Mouse (Mus musculus) C2C12 (cell line): ENCODE measurements around the gene Ccdc126.

ENCODE experiments used
- CTCF ChIP-seq: IDR thresholded peaks from one replicate; pipeline ENCODE4 v1.5.1; 2011; ENCODE audit not compliant: control insufficient read depth, insufficient read depth, insufficient read length
- FOSL1 ChIP-seq: IDR thresholded peaks from one replicate; pipeline ENCODE4 v1.8.0; 2011; ENCODE audit warnings: mild to moderate bottlenecking, low read length; ENCODE audit not compliant: poor library complexity, insufficient read depth, severe bottlenecking
- USF1 ChIP-seq: IDR thresholded peaks from one replicate; pipeline ENCODE4 v1.6.1; 2011; ENCODE audit warnings: low read depth, mild to moderate bottlenecking, control low read depth, moderate library complexity

- TF ChIP-seq USF1 (no peak), FOSL1 (no peak), CTCF (no peak)
Measured at GRCm38 (mm10) chr6:49282122-49282521, 37.0 kb upstream of the Ccdc126 start.
